Mouse (Mus musculus) embryonic facial prominence, embryonic 13.5 days (tissue): ENCODE measurements around the gene 1700069L16Rik. TPM values are rescaled to one million over a fixed set of nuclear protein-coding genes. Genes with fewer than 3 reads are reported as not detected.

Experiments
- ATAC-seq: fragments of 200-750 bp; cut with Nextera tagmentation; 2 replicates; pipeline ENCODE4 v1.8.0; 2017; ENCODE audit warnings: low read depth; ENCODE audit not compliant: insufficient number of reproducible peaks, insufficient read depth, low FRiP score, low TSS enrichment
- H3K27ac ChIP-seq: fragments of 300-500 bp; sonication (generic); 2 replicates; pipeline ENCODE4 v1.5.1; 2015; ENCODE audit warnings: moderate library complexity, mild to moderate bottlenecking, inconsistent platforms
- H3K27me3 ChIP-seq: fragments of 300-500 bp; sonication (generic); 2 replicates; pipeline ENCODE4 v1.6.1; 2015; ENCODE audit warnings: mild to moderate bottlenecking, inconsistent platforms
- H3K36me3 ChIP-seq: fragments of 300-500 bp; sonication (generic); 2 replicates; pipeline ENCODE4 v1.6.1; 2015; ENCODE audit warnings: mild to moderate bottlenecking, inconsistent platforms
- H3K4me1 ChIP-seq: fragments of 300-500 bp; sonication (generic); 2 replicates; pipeline ENCODE4 v1.6.1; 2015; ENCODE audit warnings: inconsistent platforms
- H3K4me2 ChIP-seq: fragments of 300-500 bp; sonication (generic); 2 replicates; pipeline ENCODE4 v1.6.1; 2015; ENCODE audit warnings: moderate library complexity, mild to moderate bottlenecking, inconsistent platforms
- H3K4me3 ChIP-seq: fragments of 300-500 bp; sonication (generic); 2 replicates; pipeline ENCODE4 v1.5.1; 2015; ENCODE audit warnings: mild to moderate bottlenecking, inconsistent platforms
- H3K9ac ChIP-seq: fragments of 300-500 bp; sonication (generic); 2 replicates; pipeline ENCODE4 v1.6.1; 2015; ENCODE audit warnings: mild to moderate bottlenecking, inconsistent platforms
- H3K9me3 ChIP-seq: fragments of 300-500 bp; sonication (generic); 2 replicates; pipeline ENCODE4 v1.6.1; 2016; ENCODE audit warnings: inconsistent platforms
- WGBS: fragments of 180-500 bp; shearing (Covaris S2); methylation state at CpG from one replicate; pipeline ENCODE4 v1.1.7; 2015; ENCODE audit warnings: mixed read lengths; 5-methylcytosine and 5-hydroxymethylcytosine counted together
- polyA plus RNA-seq: library from polyadenylated mRNA; unstranded; fragments of >200 nt; fragmentation: Nextera tagmentation; extraction: Ambion mirVana; gene quantifications from 2 replicates; pipeline ENCODE4 v1.2.1, GENCODE M21; 2015

Gene 1700069L16Rik
- polyA plus RNA-seq, 1 experiment from 2014 or later, result not detected

DNA sequence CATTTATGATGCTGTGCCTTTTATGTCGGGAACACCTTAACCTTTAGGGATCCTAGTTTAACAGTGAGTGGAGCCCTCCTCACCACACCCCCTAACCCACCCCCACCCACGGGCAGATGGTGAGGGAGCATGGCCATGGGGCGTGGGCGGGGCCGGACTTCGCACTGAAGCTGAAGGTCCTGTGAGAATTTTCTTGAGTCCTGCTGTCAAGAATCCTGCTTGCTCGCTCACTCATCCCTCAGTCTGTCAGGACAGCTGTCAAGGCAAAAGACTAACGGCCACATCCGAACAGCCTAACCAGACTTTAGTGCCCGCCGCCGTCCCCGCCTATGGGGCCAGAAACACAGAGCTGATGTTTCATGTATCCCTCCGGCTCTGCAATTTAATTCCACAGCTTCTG lies 43.4 kb downstream of the 1700069L16Rik start:
- peaks cover 5% of the 10 kb centered on the region; the same call in 1 of the 2 replicates for H3K4me1 ChIP-seq
- no peaks in the 10 kb centered on the region for H3K27me3 ChIP-seq
- 73% methylated on average over 14 of the region's 14 CpGs for WGBS
- H3K9ac ChIP-seq, result no peak overlapping the region
- H3K9me3 ChIP-seq, result no peaks in the 10 kb centered on the region
- H3K36me3 ChIP-seq, result no peaks in the 10 kb centered on the region
- H3K27ac ChIP-seq, result no peak overlapping the region
- no peak overlapping the region for H3K4me3 ChIP-seq
- ATAC-seq, result no peak
- H3K4me2 ChIP-seq, result no peak overlapping the region

DNA sequence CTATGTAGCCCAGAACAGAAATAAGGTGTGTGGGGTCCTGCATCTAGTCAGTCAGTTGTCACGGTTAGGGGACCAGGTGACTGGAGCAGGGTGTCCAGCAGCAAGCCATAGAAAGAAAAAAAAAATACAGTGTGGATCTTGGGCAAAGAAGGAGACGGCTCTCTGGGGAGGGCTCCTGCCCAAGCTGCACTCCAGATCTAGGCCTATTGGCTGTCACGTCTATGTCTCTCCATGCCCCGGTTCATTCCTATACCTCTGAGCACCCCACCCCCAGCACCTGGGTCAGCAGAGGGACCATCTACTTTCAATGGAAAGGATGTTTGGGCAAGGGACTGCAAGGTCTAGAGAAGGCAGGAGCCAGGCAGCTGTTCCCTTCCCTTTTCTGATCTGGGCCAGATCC lies 45.1 kb downstream of the 1700069L16Rik start:
- Histone ChIP-seq H3K9ac (no peak overlapping the region), H3K9me3 (no peaks in the 10 kb centered on the region), H3K27ac (no peak overlapping the region), H3K4me3 (no peak overlapping the region), H3K4me2 (no peak overlapping the region), H3K36me3 (no peaks in the 10 kb centered on the region), H3K27me3 (no peaks in the 10 kb centered on the region), H3K4me1 (no peaks in the 10 kb centered on the region)
- WGBS, result 88% methylated on average over 4 of the region's 4 CpGs
- no peak for ATAC-seq

DNA sequence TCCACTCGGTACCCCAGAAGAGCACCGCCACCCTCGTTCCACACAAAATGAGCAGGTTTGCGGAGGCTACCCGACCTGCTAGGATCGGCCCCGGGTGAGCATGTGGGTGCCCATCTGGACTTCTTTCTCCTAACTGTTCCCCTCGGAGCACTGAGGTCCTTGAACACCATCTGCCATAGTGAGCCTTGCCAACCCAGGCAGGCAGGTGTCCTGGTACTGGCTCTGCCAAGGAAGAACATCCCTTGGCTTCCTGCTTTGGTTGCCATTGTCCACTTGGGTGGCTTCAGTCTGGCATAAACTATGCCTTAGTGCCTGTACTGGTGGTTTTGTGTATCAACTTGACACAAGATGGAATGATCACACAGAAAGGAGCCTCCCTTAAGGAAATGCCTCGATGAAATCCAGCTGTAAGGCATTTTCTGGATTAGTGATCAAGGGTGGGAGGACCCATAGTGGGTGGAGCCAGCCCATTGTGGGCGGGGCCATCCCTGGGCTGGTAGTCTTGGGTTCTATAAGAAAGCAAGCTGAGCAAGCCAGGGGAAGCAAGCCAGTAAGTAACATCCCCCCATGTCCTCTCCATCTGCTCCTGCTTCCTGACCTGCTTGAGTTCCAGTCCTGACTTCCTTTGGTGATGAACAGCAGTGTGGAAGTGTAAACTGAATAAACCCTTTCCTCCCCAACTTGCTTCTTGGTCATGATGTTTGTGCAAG lies 45.7 kb downstream of the 1700069L16Rik start:
- H3K27me3 ChIP-seq, result no peaks in the 10 kb centered on the region
- no peaks in the 10 kb centered on the region for H3K4me1 ChIP-seq
- WGBS, result 78% methylated on average over 10 of the region's 10 CpGs
- no peak overlapping the region for H3K27ac ChIP-seq
- H3K4me2 ChIP-seq, result no peak overlapping the region
- no peak overlapping the region for H3K4me3 ChIP-seq
- no peaks in the 10 kb centered on the region for H3K9me3 ChIP-seq
- H3K9ac ChIP-seq, result no peak overlapping the region
- ATAC-seq, result no peak
- no peaks in the 10 kb centered on the region for H3K36me3 ChIP-seq

DNA sequence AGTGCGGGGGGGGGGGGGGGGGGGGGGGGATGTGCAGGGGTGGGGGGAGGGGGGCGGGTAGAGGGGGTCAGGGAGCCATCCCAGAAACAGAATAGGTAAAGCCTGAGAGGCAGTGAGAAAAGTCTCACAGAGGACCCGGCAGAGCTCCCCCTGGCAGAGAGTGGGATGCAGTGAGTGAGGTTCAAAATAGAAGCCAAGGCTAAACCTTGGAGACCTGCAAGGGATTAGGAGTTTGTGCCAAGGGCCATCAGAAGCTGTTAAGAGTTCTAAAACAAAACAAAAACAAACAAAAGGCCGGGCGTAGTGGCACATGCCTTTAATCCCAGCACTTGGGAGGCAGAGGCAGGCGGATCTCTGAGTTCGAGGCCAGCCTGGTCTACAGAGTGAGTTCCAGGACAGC lies 47.0 kb downstream of the 1700069L16Rik start:
- no peaks in the 10 kb centered on the region for H3K27me3 ChIP-seq
- no peaks in the 10 kb centered on the region for H3K36me3 ChIP-seq
- H3K4me1 ChIP-seq, result no peaks in the 10 kb centered on the region
- no peak overlapping the region for H3K9ac ChIP-seq
- H3K4me2 ChIP-seq, result no peak overlapping the region
- no peak overlapping the region for H3K27ac ChIP-seq
- H3K9me3 ChIP-seq, result no peaks in the 10 kb centered on the region
- 90% methylated on average over 5 of the region's 7 CpGs for WGBS
- ATAC-seq, result no peak
- H3K4me3 ChIP-seq, result no peak overlapping the region

DNA sequence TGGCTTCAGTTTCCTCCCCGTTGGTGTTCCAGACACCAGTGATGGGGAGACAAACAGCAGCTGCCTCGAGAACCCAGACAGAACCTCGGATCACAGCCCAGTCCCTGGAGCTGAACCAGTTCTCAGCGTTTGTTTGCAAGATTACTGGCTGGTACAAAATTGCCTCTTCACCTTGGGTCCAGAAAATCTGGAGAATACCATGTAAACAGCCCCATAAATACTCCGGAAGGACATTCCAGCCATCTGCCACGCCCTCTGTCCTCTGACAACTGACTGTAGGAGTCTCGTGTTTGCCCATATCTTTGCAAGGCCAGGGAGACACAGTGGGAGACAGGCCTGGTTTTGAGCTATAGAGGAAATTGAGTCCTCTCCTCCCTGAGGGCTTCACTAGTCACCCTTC lies 49.7 kb downstream of the 1700069L16Rik start:
- no peak for ATAC-seq
- no peaks in the 10 kb centered on the region for H3K4me1 ChIP-seq
- H3K4me2 ChIP-seq, result no peak overlapping the region
- no peaks in the 10 kb centered on the region for H3K27me3 ChIP-seq
- H3K36me3 ChIP-seq, result no peaks in the 10 kb centered on the region
- H3K9ac ChIP-seq, result no peak overlapping the region
- 68% methylated on average over 7 of the region's 7 CpGs for WGBS
- no peaks in the 10 kb centered on the region for H3K9me3 ChIP-seq
- no peak overlapping the region for H3K27ac ChIP-seq
- no peak overlapping the region for H3K4me3 ChIP-seq

DNA sequence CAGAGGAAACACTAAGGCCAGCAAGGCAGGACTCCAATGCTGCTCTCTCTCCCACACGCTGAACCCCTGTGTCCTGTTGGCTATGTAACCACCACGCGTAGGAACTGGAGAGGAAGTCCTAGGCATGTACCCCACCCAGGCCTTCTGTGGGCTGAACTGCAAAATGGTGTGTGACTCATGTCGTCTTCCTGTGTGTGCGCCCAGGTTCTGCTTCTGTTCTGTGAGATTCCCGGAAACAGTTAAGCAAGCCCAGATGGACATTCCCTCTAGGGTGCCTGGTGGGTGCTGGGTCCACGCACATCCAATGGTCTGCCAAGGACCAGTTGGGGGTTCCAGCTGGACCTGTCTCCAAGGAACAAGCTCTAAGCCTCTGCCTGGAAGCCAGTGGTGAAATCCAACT lies 52.1 kb downstream of the 1700069L16Rik start:
- WGBS, result 87% methylated on average over 7 of the region's 7 CpGs
- H3K4me2 ChIP-seq, result no peak overlapping the region
- H3K36me3 ChIP-seq, result no peaks in the 10 kb centered on the region
- H3K4me1 ChIP-seq, result no peaks in the 10 kb centered on the region
- no peak overlapping the region for H3K27ac ChIP-seq
- no peak for ATAC-seq
- no peak overlapping the region for H3K4me3 ChIP-seq
- no peaks in the 10 kb centered on the region for H3K9me3 ChIP-seq
- H3K9ac ChIP-seq, result no peak overlapping the region
- no peaks in the 10 kb centered on the region for H3K27me3 ChIP-seq

DNA sequence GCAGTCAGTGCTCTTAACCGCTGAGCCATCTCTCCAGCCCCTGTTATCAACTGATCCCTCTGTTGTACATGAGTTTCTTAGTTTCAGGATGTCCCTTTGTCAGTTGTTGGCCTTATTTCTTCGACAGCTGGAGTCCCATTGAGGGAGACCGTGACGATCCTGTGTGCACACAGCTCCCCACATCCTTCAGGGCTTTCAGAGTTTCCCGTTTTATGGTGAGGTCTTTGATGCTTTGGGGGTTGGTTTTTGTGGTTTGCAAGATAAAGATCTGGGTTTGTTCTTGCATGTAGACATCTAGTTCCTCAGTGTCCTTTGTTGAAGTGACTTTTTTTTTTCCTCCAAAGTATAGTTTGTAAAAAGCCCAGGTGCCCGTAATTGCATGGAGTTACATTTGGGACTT lies 54.0 kb downstream of the 1700069L16Rik start:
- Histone ChIP-seq H3K27ac (no peak overlapping the region), H3K36me3 (no peaks in the 10 kb centered on the region), H3K27me3 (no peaks in the 10 kb centered on the region), H3K9ac (no peak overlapping the region), H3K4me2 (no peak overlapping the region), H3K4me1 (no peaks in the 10 kb centered on the region), H3K4me3 (no peak overlapping the region), H3K9me3 (no peaks in the 10 kb centered on the region)
- no peak for ATAC-seq
- WGBS, result 69% methylated on average over 6 of the region's 6 CpGs

DNA sequence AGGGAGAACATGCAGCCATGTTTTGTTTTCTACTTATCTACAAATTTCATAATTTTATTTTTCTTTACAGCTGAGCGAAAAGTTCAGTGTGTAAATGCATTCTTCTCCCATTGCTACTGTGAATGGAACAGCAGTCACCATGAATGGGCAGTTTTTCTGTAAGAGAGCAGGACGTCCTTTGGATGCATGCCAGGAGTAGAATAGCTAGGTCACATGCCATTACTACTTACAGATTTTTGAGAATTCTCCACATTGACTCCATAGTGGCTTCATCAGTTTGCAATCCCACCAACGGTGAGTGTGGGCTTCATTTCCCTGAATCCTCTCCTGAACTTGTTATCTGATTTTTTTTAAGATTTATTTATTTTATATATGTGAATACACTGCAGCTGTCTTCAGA lies 54.5 kb downstream of the 1700069L16Rik start:
- Histone ChIP-seq H3K9me3 (no peaks in the 10 kb centered on the region), H3K27me3 (no peaks in the 10 kb centered on the region), H3K4me1 (no peaks in the 10 kb centered on the region), H3K9ac (no peak overlapping the region), H3K4me3 (no peak overlapping the region), H3K4me2 (no peak overlapping the region), H3K27ac (no peak overlapping the region), H3K36me3 (no peaks in the 10 kb centered on the region)
- WGBS, result 64% methylated on average over 3 of the region's 3 CpGs
- ATAC-seq, result no peak

DNA sequence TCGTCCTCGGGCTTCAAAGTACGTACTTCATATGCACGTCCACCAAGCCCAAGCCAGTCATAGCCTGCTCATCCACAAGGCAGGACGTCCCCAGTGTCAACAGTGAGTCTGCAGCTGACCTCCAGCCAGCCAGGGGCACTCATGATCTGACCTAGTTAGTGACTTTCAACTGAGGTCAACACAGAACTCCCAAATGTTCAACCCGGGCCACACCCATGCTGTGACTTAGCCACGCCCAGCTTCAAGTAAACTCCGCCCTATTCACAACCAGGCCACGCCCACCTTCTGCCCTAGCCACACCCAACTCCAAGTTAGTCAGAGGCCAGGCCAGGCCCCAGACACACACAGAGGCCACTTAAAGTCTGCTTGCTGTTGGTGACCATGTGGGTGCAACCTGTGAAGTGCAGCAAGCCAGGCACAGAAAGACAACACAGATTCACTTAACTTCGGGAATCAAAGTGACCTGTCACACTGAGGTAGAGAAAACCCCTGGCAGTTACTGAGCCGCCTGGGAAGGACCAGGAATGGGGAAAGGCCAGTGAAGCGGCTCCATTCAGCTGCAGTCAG lies 59.9 kb downstream of the 1700069L16Rik start:
- H3K4me2 ChIP-seq, result no peak overlapping the region
- 76% methylated on average over 12 of the region's 12 CpGs for WGBS
- no peak overlapping the region for H3K9ac ChIP-seq
- H3K4me3 ChIP-seq, result no peak overlapping the region
- no peaks in the 10 kb centered on the region for H3K36me3 ChIP-seq
- no peaks in the 10 kb centered on the region for H3K9me3 ChIP-seq
- H3K27me3 ChIP-seq, result no peaks in the 10 kb centered on the region
- ATAC-seq, result no peak
- no peak overlapping the region for H3K27ac ChIP-seq
- H3K4me1 ChIP-seq, result 0 out of 2 replicates have a peak, but pooled peaks cover 3% of the 10 kb centered on the region

DNA sequence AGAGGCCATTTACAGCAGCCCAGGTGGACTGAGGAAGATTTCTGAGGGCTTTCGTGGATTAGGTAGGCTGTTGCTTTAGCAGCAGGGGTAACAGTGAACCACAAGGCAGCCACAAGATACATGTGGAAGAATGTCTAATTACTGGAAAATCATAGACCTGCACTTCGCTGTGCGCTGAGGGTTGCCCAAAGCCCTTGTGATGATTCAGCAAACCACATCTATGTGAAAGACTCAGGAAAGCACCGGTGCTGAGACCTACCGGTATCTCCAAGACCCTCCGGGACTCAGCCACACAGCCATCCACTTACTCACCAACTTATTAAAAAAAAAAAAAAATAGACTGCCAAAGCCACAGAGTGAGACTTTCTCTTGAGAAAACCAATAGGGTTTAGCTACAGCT lies 60.4 kb downstream of the 1700069L16Rik start:
- H3K4me2 ChIP-seq, result no peak overlapping the region
- no peaks in the 10 kb centered on the region for H3K9me3 ChIP-seq
- H3K9ac ChIP-seq, result no peak overlapping the region
- H3K27me3 ChIP-seq, result no peaks in the 10 kb centered on the region
- ATAC-seq, result no peak
- H3K4me1 ChIP-seq, result 0 out of 2 replicates have a peak, but pooled peaks cover 3% of the 10 kb centered on the region
- no peak overlapping the region for H3K27ac ChIP-seq
- H3K4me3 ChIP-seq, result no peak overlapping the region
- 88% methylated on average over 6 of the region's 6 CpGs for WGBS
- no peaks in the 10 kb centered on the region for H3K36me3 ChIP-seq

DNA sequence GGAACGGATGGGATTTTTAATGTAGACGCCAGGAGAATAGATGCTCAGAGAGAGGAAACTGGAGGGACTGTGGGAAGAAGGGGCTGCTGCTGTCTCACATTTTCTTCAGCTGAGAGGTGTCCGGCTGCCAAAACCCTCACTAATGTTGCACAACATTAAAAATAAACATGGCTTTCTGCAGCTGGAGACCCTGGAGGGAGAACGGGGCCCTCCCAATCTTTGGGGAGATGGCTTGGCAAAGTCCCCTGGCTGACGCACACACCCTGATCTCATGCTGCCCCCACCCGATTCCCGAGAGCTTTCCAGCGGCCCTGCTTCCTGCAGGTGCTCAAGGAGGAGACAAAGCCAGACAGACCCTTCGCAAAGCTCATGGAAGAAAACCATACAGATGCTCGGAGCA lies 63.7 kb downstream of the 1700069L16Rik start:
- WGBS, result 70% methylated on average over 10 of the region's 10 CpGs
- ATAC-seq, result no peak
- H3K9ac ChIP-seq, result no peak overlapping the region
- no peaks in the 10 kb centered on the region for H3K27me3 ChIP-seq
- 0 out of 2 replicates have a peak, but pooled peaks cover 3% of the 10 kb centered on the region for H3K4me1 ChIP-seq
- no peak overlapping the region for H3K4me2 ChIP-seq
- H3K4me3 ChIP-seq, result no peak overlapping the region
- no peak overlapping the region for H3K27ac ChIP-seq
- H3K36me3 ChIP-seq, result no peaks in the 10 kb centered on the region
- no peaks in the 10 kb centered on the region for H3K9me3 ChIP-seq

DNA sequence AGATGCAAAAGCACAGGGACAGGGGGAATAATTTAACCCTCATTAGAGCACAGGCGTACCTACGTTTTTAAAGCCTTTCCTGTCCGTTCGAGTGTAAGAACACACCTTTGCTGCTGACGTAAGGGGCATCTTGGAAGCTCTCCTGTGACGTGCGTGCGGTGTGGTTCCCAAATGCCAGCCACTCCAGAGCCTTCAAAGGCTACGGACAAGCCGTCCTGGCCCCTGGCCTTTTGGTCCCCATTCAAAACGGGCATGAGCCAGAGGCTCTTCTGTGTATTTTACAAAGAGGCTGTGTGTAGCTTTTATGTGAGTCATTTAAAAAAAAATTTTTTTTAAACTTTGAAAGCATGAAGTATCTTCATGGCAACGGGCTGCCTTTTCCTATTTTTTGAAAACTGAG lies 69.8 kb downstream of the 1700069L16Rik start:
- no peaks in the 10 kb centered on the region for H3K36me3 ChIP-seq
- H3K9ac ChIP-seq, result no peak overlapping the region
- 77% methylated on average over 12 of the region's 12 CpGs for WGBS
- ATAC-seq, result no peak
- no peak overlapping the region for H3K4me2 ChIP-seq
- no peaks in the 10 kb centered on the region for H3K9me3 ChIP-seq
- H3K4me3 ChIP-seq, result no peak overlapping the region
- H3K27ac ChIP-seq, result no peak overlapping the region
- H3K27me3 ChIP-seq, result peaks cover 11% of the 10 kb centered on the region
- peaks cover 18% of the 10 kb centered on the region for H3K4me1 ChIP-seq
